Mouse (Mus musculus) hindbrain, embryonic 10.5 days (tissue): Measurements from ENCODE around the gene Leap2. TPM values are rescaled to one million over a fixed set of nuclear protein-coding genes. Genes with fewer than 3 reads are reported as not detected.

Experiments used
- DNase-seq: peaks from one replicate; pipeline ENCODE4 v3.0.0-alpha.2; 2017; ENCODE audit warnings: low spot score
- H3K27ac ChIP-seq: fragments of 300-500 bp; sonication (generic); 2 replicates; pipeline ENCODE4 v1.5.1; 2016; ENCODE audit warnings: mild to moderate bottlenecking, moderate library complexity
- H3K27me3 ChIP-seq: fragments of 300-500 bp; sonication (generic); 2 replicates; pipeline ENCODE4 v1.6.1; 2016; ENCODE audit warnings: mild to moderate bottlenecking; ENCODE audit not compliant: poor library complexity, insufficient read depth, severe bottlenecking
- H3K36me3 ChIP-seq: fragments of 300-500 bp; sonication (generic); 2 replicates; pipeline ENCODE4 v1.6.1; 2016; ENCODE audit warnings: mild to moderate bottlenecking, moderate library complexity
- H3K4me1 ChIP-seq: fragments of 300-500 bp; sonication (generic); replicated peaks from 2 replicates; pipeline ENCODE4 v1.6.1; 2016; ENCODE audit warnings: mild to moderate bottlenecking
- H3K4me3 ChIP-seq: fragments of 300-500 bp; sonication (generic); 2 replicates; pipeline ENCODE4 v1.5.1; 2016; ENCODE audit warnings: mild to moderate bottlenecking, moderate library complexity
- H3K9me3 ChIP-seq: fragments of 300-500 bp; sonication (generic); 2 replicates; pipeline ENCODE4 v1.6.1; 2016; ENCODE audit warnings: mild to moderate bottlenecking, moderate library complexity
- WGBS: fragments of 180-500 bp; shearing (Covaris S2); methylation state at CpG from one replicate; pipeline ENCODE4 v1.1.7; 2016; 5-methylcytosine and 5-hydroxymethylcytosine counted together
- polyA plus RNA-seq: library from polyadenylated mRNA; unstranded; fragments of >200 nt; fragmentation: Nextera tagmentation; extraction: Ambion mirVana; gene quantifications from 2 replicates; pipeline ENCODE4 v1.2.1, GENCODE M21; 2016

Leap2 gene
- polyA plus RNA-seq: 0.34 TPM in 1 of 2 replicates, not detected in the other

- Histone ChIP-seq H3K27me3 (no peaks in the 10 kb centered on the region), H3K9me3 (no peaks in the 10 kb centered on the region), H3K4me3 (no peak within 1 kb of the TSS), H3K27ac (no peak within 1 kb of the TSS), H3K4me1 (no peaks in the 10 kb centered on the region), H3K36me3 (peaks cover 50% of the 10 kb centered on the region)
- DNase-seq: no peak
- WGBS: 89% methylated on average over 4 of the region's 4 CpGs
These were observed at the start of gene Leap2 for GRCm38 (mm10) chr11:53423036-53423435. TSS of gene Leap2 (minus strand) at chr11:53423170.

GRCm38 (mm10) chr11:53472709-53473108 is 49.7 kb upstream of the Leap2 start:
- Histone ChIP-seq H3K27ac (no peak overlapping the region), H3K4me1 (peaks cover 37% of the 10 kb centered on the region), H3K27me3 (peaks cover 97% of the 10 kb centered on the region), H3K4me3 (no peak overlapping the region), H3K9me3 (no peaks in the 10 kb centered on the region), H3K36me3 (no peaks in the 10 kb centered on the region)
- 76% methylated on average over 3 of the region's 3 CpGs for WGBS
- no peak for DNase-seq

GRCm38 (mm10) chr11:53469968-53470695 is 47.2 kb upstream of the Leap2 start, which contains the start of gene Gm9837:
TSS of gene Gm9837 (minus strand) at chr11:53470479.
- 4% methylated on average over 29 of the region's 29 CpGs for WGBS
- H3K27ac ChIP-seq: no peak within 1 kb of the TSS
- H3K9me3 ChIP-seq: no peaks in the 10 kb centered on the region
- H3K36me3 ChIP-seq: no peaks in the 10 kb centered on the region
- H3K4me3 ChIP-seq: peak within 1 kb of the TSS; percentile 34
- H3K4me1 ChIP-seq: peaks cover 36% of the 10 kb centered on the region
- DNase-seq: peak; percentile 91
- peaks cover 97% of the 10 kb centered on the region for H3K27me3 ChIP-seq

GRCm38 (mm10) chr11:53469294-53469967 is 46.5 kb upstream of the Leap2 start:
- H3K36me3 ChIP-seq: no peaks in the 10 kb centered on the region
- peaks cover 97% of the 10 kb centered on the region for H3K27me3 ChIP-seq
- WGBS: 41% methylated on average over 16 of the region's 16 CpGs

GRCm38 (mm10) chr11:53466231-53466971 is 43.4 kb upstream of the Leap2 start:
- WGBS: 6% methylated on average over 40 of the region's 40 CpGs
- H3K4me1 ChIP-seq: peaks cover 58% of the 10 kb centered on the region
- peak overlapping the region; percentile 56; the same call in 1 of the 2 replicates for H3K27ac ChIP-seq

More at GRCm38 (mm10) chr11:53469294-53469967, 46.5 kb upstream of the Leap2 start:
- no peak for DNase-seq
- Histone ChIP-seq H3K4me3 (peak overlapping the region; percentile 34), H3K9me3 (peaks cover 5% of the 10 kb centered on the region; the same call in 1 of the 2 replicates), H3K27ac (no peak overlapping the region), H3K4me1 (peaks cover 36% of the 10 kb centered on the region)

GRCm38 (mm10) chr11:53463551-53464424 is 40.8 kb upstream of the Leap2 start:
- WGBS: 5% methylated on average over 55 of the region's 55 CpGs
- Histone ChIP-seq H3K27me3 (peaks cover 100% of the 10 kb centered on the region), H3K4me3 (peak overlapping the region; percentile 53), H3K36me3 (no peaks in the 10 kb centered on the region), H3K4me1 (peaks cover 35% of the 10 kb centered on the region), H3K9me3 (peaks cover 7% of the 10 kb centered on the region; the same call in 1 of the 2 replicates), H3K27ac (0 out of 2 replicates have a peak overlapping the region, but pooled peaks have one; percentile 3)
- DNase-seq: peak; percentile 57

More at GRCm38 (mm10) chr11:53466231-53466971, 43.4 kb upstream of the Leap2 start:
- peaks cover 7% of the 10 kb centered on the region; the same call in 1 of the 2 replicates for H3K9me3 ChIP-seq
- peak; percentile 85 for DNase-seq
- peaks cover 97% of the 10 kb centered on the region for H3K27me3 ChIP-seq
- H3K36me3 ChIP-seq: no peaks in the 10 kb centered on the region
- H3K4me3 ChIP-seq: peak overlapping the region; percentile 45

GRCm38 (mm10) chr11:53461727-53462126 is 38.8 kb upstream of the Leap2 start:
- H3K27me3 ChIP-seq: peaks cover 100% of the 10 kb centered on the region
- H3K27ac ChIP-seq: no peak overlapping the region
- no peaks in the 10 kb centered on the region for H3K36me3 ChIP-seq
- H3K9me3 ChIP-seq: peaks cover 7% of the 10 kb centered on the region; the same call in 1 of the 2 replicates
- H3K4me3 ChIP-seq: no peak overlapping the region
- no peak for DNase-seq
- H3K4me1 ChIP-seq: peaks cover 40% of the 10 kb centered on the region
- WGBS: 25% methylated on average over 5 of the region's 5 CpGs

GRCm38 (mm10) chr11:53460192-53460591 is 37.2 kb upstream of the Leap2 start:
- peaks cover 99% of the 10 kb centered on the region for H3K27me3 ChIP-seq
- no peak for DNase-seq
- peaks cover 7% of the 10 kb centered on the region; the same call in 1 of the 2 replicates for H3K9me3 ChIP-seq
- no peak overlapping the region for H3K4me3 ChIP-seq
- peaks cover 33% of the 10 kb centered on the region for H3K4me1 ChIP-seq
- WGBS: 89% methylated on average over 3 of the region's 3 CpGs
- H3K36me3 ChIP-seq: no peaks in the 10 kb centered on the region
- no peak overlapping the region for H3K27ac ChIP-seq

GRCm38 (mm10) chr11:53458996-53459395 is 36.0 kb upstream of the Leap2 start:
- DNase-seq: no peak
- H3K9me3 ChIP-seq: no peaks in the 10 kb centered on the region
- H3K27me3 ChIP-seq: peaks cover 94% of the 10 kb centered on the region
- no peak overlapping the region for H3K4me3 ChIP-seq
- H3K36me3 ChIP-seq: no peaks in the 10 kb centered on the region
- 63% methylated on average over 3 of the region's 3 CpGs for WGBS
- peaks cover 31% of the 10 kb centered on the region for H3K4me1 ChIP-seq
- H3K27ac ChIP-seq: no peak overlapping the region

- Histone ChIP-seq H3K4me1 (peaks cover 18% of the 10 kb centered on the region), H3K27ac (peak overlapping the region; percentile 79), H3K4me3 (peak overlapping the region; percentile 62), H3K36me3 (no peaks in the 10 kb centered on the region), H3K9me3 (no peaks in the 10 kb centered on the region), H3K27me3 (peaks cover 79% of the 10 kb centered on the region)
- 4% methylated on average over 29 of the region's 29 CpGs for WGBS
- DNase-seq: no peak
These were observed 34.5 kb upstream of the Leap2 start for GRCm38 (mm10) chr11:53457372-53457954.

- DNase-seq: peak; percentile 64
- Histone ChIP-seq H3K9me3 (no peaks in the 10 kb centered on the region), H3K4me1 (peaks cover 14% of the 10 kb centered on the region), H3K36me3 (no peaks in the 10 kb centered on the region), H3K27me3 (peaks cover 72% of the 10 kb centered on the region), H3K27ac (peak within 1 kb of the TSS; percentile 79), H3K4me3 (peak within 1 kb of the TSS; percentile 62)
- 4% methylated on average over 42 of the region's 42 CpGs for WGBS
These were observed 33.8 kb upstream of the Leap2 start, which contains the start of the genes Gm10447 and Shroom1 for GRCm38 (mm10) chr11:53456474-53457371. TSS of gene Gm10447 (minus strand) at chr11:53457110. TSS of gene Shroom1 (plus strand) at chr11:53457205.
